Mouse (Mus musculus): ENCODE measurements at regions not wholly inside any gene's neighbourhood (a gene's known extent, or its start where the extent isn't known, plus 50 kb on each side); places are given as distances from the start of the nearest gene placed in this dataset.

GRCm38 (mm10) chr13:44553363-44553762 is 175.9 kb upstream of the Jarid2 start:
- H3K27me3 ChIP-seq, result no peaks in the 10 kb centered on the region
- H3K4me2 ChIP-seq (replicated peaks), result no peak overlapping the region
- no peak overlapping the region for H3K4me3 ChIP-seq (replicated peaks)
- no peak overlapping the region for H3K9ac ChIP-seq
- H3K4me1 ChIP-seq, result no peaks in the 10 kb centered on the region
- no peaks in the 10 kb centered on the region for H3K36me3 ChIP-seq
- no peak for ATAC-seq (ENCODE audit: insufficient number of reproducible peaks, low FRiP score, low TSS enrichment, low read depth)
- H3K27ac ChIP-seq (replicated peaks), result no peak overlapping the region
- no peaks in the 10 kb centered on the region for H3K9me3 ChIP-seq (replicated peaks)
- WGBS, result 81% methylated on average over 5 of the region's 5 CpGs

GRCm38 (mm10) chr13:44554686-44555463 is 174.4 kb upstream of the Jarid2 start:
- no peaks in the 10 kb centered on the region for H3K27me3 ChIP-seq
- H3K36me3 ChIP-seq, result no peaks in the 10 kb centered on the region
- H3K9ac ChIP-seq, result no peak overlapping the region
- no peaks in the 10 kb centered on the region for H3K9me3 ChIP-seq (replicated peaks)
- 73% methylated on average over 9 of the region's 9 CpGs for WGBS
- no peak overlapping the region for H3K4me2 ChIP-seq (replicated peaks)
- ATAC-seq (ENCODE audit: insufficient number of reproducible peaks, low FRiP score, low TSS enrichment, low read depth), result no peak
- no peak overlapping the region for H3K4me3 ChIP-seq (replicated peaks)
- no peak overlapping the region for H3K27ac ChIP-seq (replicated peaks)
- no peaks in the 10 kb centered on the region for H3K4me1 ChIP-seq

- no peaks in the 10 kb centered on the region for H3K9me3 ChIP-seq (replicated peaks)
- no peak overlapping the region for H3K27ac ChIP-seq (replicated peaks)
- no peaks in the 10 kb centered on the region for H3K36me3 ChIP-seq
- ATAC-seq (ENCODE audit: insufficient number of reproducible peaks, low FRiP score, low TSS enrichment, low read depth), result no peak
- no peak overlapping the region for H3K9ac ChIP-seq
- H3K27me3 ChIP-seq, result no peaks in the 10 kb centered on the region
- no peaks in the 10 kb centered on the region for H3K4me1 ChIP-seq
- 83% methylated on average over 6 of the region's 6 CpGs for WGBS
- H3K4me2 ChIP-seq (replicated peaks), result no peak overlapping the region
- no peak overlapping the region for H3K4me3 ChIP-seq (replicated peaks)
Observed at GRCm38 (mm10) chr13:44555979-44556378, 173.3 kb upstream of the Jarid2 start.

- no peak for ATAC-seq (ENCODE audit: insufficient number of reproducible peaks, low FRiP score, low TSS enrichment, low read depth)
- H3K4me2 ChIP-seq (replicated peaks), result no peak overlapping the region
- 85% methylated on average over 12 of the region's 12 CpGs for WGBS
Observed at GRCm38 (mm10) chr13:44558051-44558450, 171.2 kb upstream of the Jarid2 start.

GRCm38 (mm10) chr13:44558491-44559177 is 170.6 kb upstream of the Jarid2 start:
- Histone ChIP-seq H3K9ac (no peak overlapping the region), H3K36me3 (no peaks in the 10 kb centered on the region), H3K27me3 (no peaks in the 10 kb centered on the region), H3K27ac (replicated peaks) (no peak overlapping the region), H3K9me3 (replicated peaks) (no peaks in the 10 kb centered on the region), H3K4me1 (peaks cover 9% of the 10 kb centered on the region), H3K4me2 (replicated peaks) (no peak overlapping the region), H3K4me3 (replicated peaks) (no peak overlapping the region)
- WGBS, result 84% methylated on average over 21 of the region's 21 CpGs
- no peak for ATAC-seq (ENCODE audit: insufficient number of reproducible peaks, low FRiP score, low TSS enrichment, low read depth)

More at GRCm38 (mm10) chr13:44558051-44558450, 171.2 kb upstream of the Jarid2 start:
- no peaks in the 10 kb centered on the region for H3K36me3 ChIP-seq
- no peak overlapping the region for H3K9ac ChIP-seq
- H3K27me3 ChIP-seq, result no peaks in the 10 kb centered on the region
- H3K9me3 ChIP-seq (replicated peaks), result no peaks in the 10 kb centered on the region
- H3K27ac ChIP-seq (replicated peaks), result no peak overlapping the region
- peaks cover 3% of the 10 kb centered on the region; the same call in 1 of the 2 replicates for H3K4me1 ChIP-seq
- H3K4me3 ChIP-seq (replicated peaks), result no peak overlapping the region

GRCm38 (mm10) chr13:44559178-44559565 is 170.1 kb upstream of the Jarid2 start:
- no peaks in the 10 kb centered on the region for H3K9me3 ChIP-seq (replicated peaks)
- no peaks in the 10 kb centered on the region for H3K27me3 ChIP-seq
- no peak for ATAC-seq (ENCODE audit: insufficient number of reproducible peaks, low FRiP score, low TSS enrichment, low read depth)
- 92% methylated on average over 6 of the region's 6 CpGs for WGBS
- no peak overlapping the region for H3K4me3 ChIP-seq (replicated peaks)
- no peak overlapping the region for H3K27ac ChIP-seq (replicated peaks)
- no peaks in the 10 kb centered on the region for H3K36me3 ChIP-seq
- H3K4me1 ChIP-seq, result peaks cover 13% of the 10 kb centered on the region
- H3K4me2 ChIP-seq (replicated peaks), result no peak overlapping the region
- no peak overlapping the region for H3K9ac ChIP-seq

GRCm38 (mm10) chr13:44559706-44560105 is 169.6 kb upstream of the Jarid2 start:
- no peak for ATAC-seq (ENCODE audit: insufficient number of reproducible peaks, low FRiP score, low TSS enrichment, low read depth)
- H3K36me3 ChIP-seq, result no peaks in the 10 kb centered on the region
- H3K27me3 ChIP-seq, result no peaks in the 10 kb centered on the region
- no peak overlapping the region for H3K4me2 ChIP-seq (replicated peaks)
- H3K9ac ChIP-seq, result no peak overlapping the region
- WGBS, result 48% methylated on average over 2 of the region's 2 CpGs
- no peak overlapping the region for H3K4me3 ChIP-seq (replicated peaks)
- H3K27ac ChIP-seq (replicated peaks), result no peak overlapping the region
- H3K9me3 ChIP-seq (replicated peaks), result no peaks in the 10 kb centered on the region
- H3K4me1 ChIP-seq, result peaks cover 17% of the 10 kb centered on the region

GRCm38 (mm10) chr13:44564705-44565104 is 164.6 kb upstream of the Jarid2 start:
- no peaks in the 10 kb centered on the region for H3K9me3 ChIP-seq (replicated peaks)
- H3K27me3 ChIP-seq, result no peaks in the 10 kb centered on the region
- H3K9ac ChIP-seq, result no peak overlapping the region
- no peaks in the 10 kb centered on the region for H3K36me3 ChIP-seq
- no peak overlapping the region for H3K4me2 ChIP-seq (replicated peaks)
- H3K27ac ChIP-seq (replicated peaks), result peak overlapping the region; percentile 55; the same call in 1 of the 2 replicates
- ATAC-seq (ENCODE audit: insufficient number of reproducible peaks, low FRiP score, low TSS enrichment, low read depth), result peak; percentile 75; the same call in 1 of the 2 replicates
- H3K4me3 ChIP-seq (replicated peaks), result no peak overlapping the region
- H3K4me1 ChIP-seq, result peaks cover 25% of the 10 kb centered on the region
- 26% methylated on average over 11 of the region's 11 CpGs for WGBS

- whole genome bisulfite sequencing, result 56% methylated on average over 2 of the region's 2 CpGs
- H3K27ac ChIP-seq (replicated peaks), result no peak overlapping the region
- no peaks in the 10 kb centered on the region for H3K36me3 ChIP-seq
- ATAC-seq (ENCODE audit: insufficient number of reproducible peaks, low FRiP score, low TSS enrichment, low read depth), result no peak
- no peaks in the 10 kb centered on the region for H3K27me3 ChIP-seq
- no peaks in the 10 kb centered on the region for H3K9me3 ChIP-seq (replicated peaks)
- peaks cover 25% of the 10 kb centered on the region for H3K4me1 ChIP-seq
- no peak overlapping the region for H3K9ac ChIP-seq
- H3K4me3 ChIP-seq (replicated peaks), result no peak overlapping the region
- H3K4me2 ChIP-seq (replicated peaks), result no peak overlapping the region
Observed at GRCm38 (mm10) chr13:44567696-44568095, 161.6 kb upstream of the Jarid2 start.

GRCm38 (mm10) chr13:44569241-44569778 is 160.0 kb upstream of the Jarid2 start:
- Histone ChIP-seq H3K36me3 (no peaks in the 10 kb centered on the region), H3K27me3 (no peaks in the 10 kb centered on the region), H3K9me3 (replicated peaks) (no peaks in the 10 kb centered on the region), H3K9ac (no peak overlapping the region), H3K27ac (replicated peaks) (no peak overlapping the region), H3K4me3 (replicated peaks) (no peak overlapping the region), H3K4me2 (replicated peaks) (no peak overlapping the region), H3K4me1 (peaks cover 12% of the 10 kb centered on the region; the same call in 1 of the 2 replicates)
- ATAC-seq (ENCODE audit: insufficient number of reproducible peaks, low FRiP score, low TSS enrichment, low read depth), result no peak
- WGBS, result 60% methylated on average over 3 of the region's 3 CpGs

- H3K36me3 ChIP-seq, result no peaks in the 10 kb centered on the region
- no peak overlapping the region for H3K4me3 ChIP-seq (replicated peaks)
- H3K4me2 ChIP-seq (replicated peaks), result no peak overlapping the region
- no peak overlapping the region for H3K9ac ChIP-seq
- no peak for ATAC-seq (ENCODE audit: insufficient number of reproducible peaks, low FRiP score, low TSS enrichment, low read depth)
- H3K27me3 ChIP-seq, result no peaks in the 10 kb centered on the region
- no peak overlapping the region for H3K27ac ChIP-seq (replicated peaks)
- H3K9me3 ChIP-seq (replicated peaks), result no peaks in the 10 kb centered on the region
- H3K4me1 ChIP-seq, result no peaks in the 10 kb centered on the region
- 36% methylated on average over 7 of the region's 7 CpGs for WGBS
Observed at GRCm38 (mm10) chr13:44573463-44573862, 155.8 kb upstream of the Jarid2 start.

Data from embryonic facial prominence, embryonic 15.5 days (tissue).